11 mouse cellular contexts compared by ENCODE assay signal in genomic region chr1:165976672-165977448, GRCm38 (mm10). TPM values are rescaled to one million over a fixed set of nuclear protein-coding genes. Genes with fewer than 3 reads are reported as not detected.
DNase-seq lines count a peak whose midpoint lies in the region; ATAC-seq lines count a peak whose summit lies in the region.
"Had no signal": no experiment of that assay in that cellular context is flagged by ENCODE, and none has a peak within 500 bp of the region (broad histone marks: within the 10 kb centered on the region; RNA-seq: fewer than 3 reads in every experiment).

No protein-coding gene starts in this region.

- intact Hi-C loops in heart, postnatal 25 days (cut with DNase I): no loop called here

- no peaks in the 10 kb centered on the region for H3K9me3 ChIP-seq in hindbrain, embryonic 16.5 days (ENCODE audit: control insufficient read depth, low read length)
- H3K9me3 ChIP-seq in hindbrain, embryonic 14.5 days (ENCODE audit: control insufficient read depth, low read length): no peaks in the 10 kb centered on the region

- H3K9ac ChIP-seq in hindbrain, embryonic 16.5 days (ENCODE audit: low read depth, low read length): no peak overlapping the region
- no peak overlapping the region for H3K9ac ChIP-seq in hindbrain, embryonic 14.5 days

- WGBS in hindbrain, embryonic 16.5 days: 56% methylated on average over 7 of the region's 7 CpGs
- WGBS in hindbrain, embryonic 14.5 days: 60% methylated on average over 7 of the region's 7 CpGs

- no peaks in the 10 kb centered on the region for H3K27me3 ChIP-seq in hindbrain, embryonic 16.5 days (replicated peaks; ENCODE audit: control insufficient read depth, insufficient read depth, low read length)
- H3K27me3 ChIP-seq in hindbrain, embryonic 14.5 days (ENCODE audit: control insufficient read depth, insufficient read depth, low read length): no peaks in the 10 kb centered on the region

- no peaks in the 10 kb centered on the region for H3K4me1 ChIP-seq in hindbrain, embryonic 16.5 days (ENCODE audit: control insufficient read depth, insufficient read depth, low read depth, low read length)
- 0 out of 2 replicates have a peak, but pooled peaks cover 9% of the 10 kb centered on the region for H3K4me1 ChIP-seq in hindbrain, embryonic 14.5 days (replicated peaks; ENCODE audit: control insufficient read depth, insufficient read depth, low read length)

- H3K36me3 ChIP-seq in hindbrain, embryonic 16.5 days (ENCODE audit: control insufficient read depth, insufficient read depth, low read length): no peaks in the 10 kb centered on the region
- H3K36me3 ChIP-seq in hindbrain, embryonic 14.5 days (replicated peaks; ENCODE audit: control insufficient read depth, insufficient read depth): no peaks in the 10 kb centered on the region

- no peak overlapping the region for H3K4me3 ChIP-seq in hindbrain, embryonic 16.5 days (ENCODE audit: low read length)
- no peak overlapping the region for H3K4me3 ChIP-seq in hindbrain, embryonic 14.5 days (replicated peaks; ENCODE audit: low read length)

- no peak for DNase-seq in hindbrain, embryonic 14.5 days (ENCODE audit: low spot score)
- peak; percentile 8 for DNase-seq in heart, postnatal 25 days (ENCODE audit: low spot score)
- no peak for DNase-seq in left cerebral cortex, adult 8-10 months (ENCODE audit: low spot score in 2 of 2)
- no peak for DNase-seq in urinary bladder, postnatal 14 days (ENCODE audit: low spot score)
- no peak for DNase-seq in frontal cortex, postnatal 36 days (ENCODE audit: low spot score in 2 of 2)
- DNase-seq: cerebellum, adult 18-20 months; layer of hippocampus, postnatal 36 days; spleen, adult 18-20 months had no signal

- no peak overlapping the region for H3K4me2 ChIP-seq in hindbrain, embryonic 16.5 days (ENCODE audit: low read length)
- no peak overlapping the region for H3K4me2 ChIP-seq in hindbrain, embryonic 14.5 days (replicated peaks)

- peak; percentile 45; the same call in 1 of the 2 replicates for ATAC-seq in hindbrain, embryonic 16.5 days
- no peak for ATAC-seq in hindbrain, embryonic 14.5 days (ENCODE audit: low FRiP score)
- peak; percentile 30; the same call in 1 of the 2 replicates for ATAC-seq in erythroblast, adult 5-6 weeks (replicated peaks; ENCODE audit: low FRiP score, poor library complexity, severe bottlenecking)
- peak; percentile 94 for ATAC-seq in megakaryocyte-erythroid progenitor cell, adult 5-6 weeks (replicated peaks; ENCODE audit: low FRiP score, low TSS enrichment, poor library complexity, severe bottlenecking)

- no peak overlapping the region for H3K27ac ChIP-seq in hindbrain, embryonic 16.5 days (ENCODE audit: low read depth, low read length)
- no peak overlapping the region for H3K27ac ChIP-seq in hindbrain, embryonic 14.5 days

RNA-seq across cellular contexts. Expression of gene Pou2f1, which starts 25.6 kb away (rescaled TPM):
- polyA plus RNA-seq in hindbrain, embryonic 16.5 days (2015; fragmentation: Nextera tagmentation; extraction: Ambion mirVana): 14.3 and 15.5 TPM in 2 replicates
- polyA plus RNA-seq in hindbrain, embryonic 14.5 days (2014; fragmentation: Nextera tagmentation; extraction: Ambion mirVana): 18.1 and 19.2 TPM in 2 replicates
- 15.7 and 22.1 TPM in 2 replicates for total RNA-seq in erythroblast, adult 5-6 weeks (2015; ENCODE audit: low replicate concordance)
- total RNA-seq in erythroblast, adult 5-6 weeks (2017; ENCODE audit: low replicate concordance): 13.9 and 14.8 TPM in 2 replicates
- total RNA-seq in heart, postnatal 25 days (2021): 10 to 100 TPM; 11.8 to 13.0 TPM
- 28.8 and 37.0 TPM in 2 replicates for total RNA-seq in megakaryocyte-erythroid progenitor cell, adult 5-6 weeks (2014; fragmentation: Nextera tagmentation)
- 13.0 and 34.7 TPM in 2 replicates for total RNA-seq in megakaryocyte-erythroid progenitor cell, adult 5-6 weeks (2017)
- 10 to 100 TPM; 16.4 to 23.9 (median 19.0) TPM for total RNA-seq in left cerebral cortex, adult 8-10 months (2022)
